Mouse (Mus musculus) midbrain, embryonic 13.5 days (tissue): ENCODE results near the gene Znfx1. TPM values are rescaled to one million over a fixed set of nuclear protein-coding genes. Genes with fewer than 3 reads are reported as not detected.
A peak's percentile ranks its signal among the peaks of the same experiment; 100 is the strongest.

Source experiments
- ATAC-seq: fragments of 200-750 bp; cut with Nextera tagmentation; 2 replicates; pipeline ENCODE4 v1.8.0; 2017; ENCODE audit warnings: mild to moderate bottlenecking, moderate TSS enrichment, moderate library complexity
- H3K27ac ChIP-seq: fragments of 300-500 bp; sonication (generic); 2 replicates; pipeline ENCODE4 v1.5.1; 2015; ENCODE audit warnings: inconsistent platforms, mild to moderate bottlenecking, moderate library complexity
- H3K27me3 ChIP-seq: fragments of 300-500 bp; sonication (generic); 2 replicates; pipeline ENCODE4 v1.6.1; 2015; ENCODE audit warnings: mild to moderate bottlenecking, inconsistent platforms
- H3K36me3 ChIP-seq: fragments of 300-500 bp; sonication (generic); 2 replicates; pipeline ENCODE4 v1.6.1; 2015; ENCODE audit warnings: mild to moderate bottlenecking, inconsistent platforms
- H3K4me1 ChIP-seq: fragments of 300-500 bp; sonication (generic); replicated peaks from 2 replicates; pipeline ENCODE4 v1.6.1; 2015; ENCODE audit warnings: inconsistent platforms
- H3K4me2 ChIP-seq: fragments of 300-500 bp; sonication (generic); replicated peaks from 2 replicates; pipeline ENCODE4 v1.6.1; 2015; ENCODE audit warnings: moderate library complexity, mild to moderate bottlenecking, inconsistent platforms
- H3K4me3 ChIP-seq: fragments of 300-500 bp; sonication (generic); replicated peaks from 2 replicates; pipeline ENCODE4 v1.5.1; 2015; ENCODE audit warnings: mild to moderate bottlenecking, inconsistent platforms
- H3K9ac ChIP-seq: fragments of 300-500 bp; sonication (generic); replicated peaks from 2 replicates; pipeline ENCODE4 v1.6.1; 2015; ENCODE audit warnings: mild to moderate bottlenecking, inconsistent platforms
- H3K9me3 ChIP-seq: fragments of 300-500 bp; sonication (generic); 2 replicates; pipeline ENCODE4 v1.6.1; 2016; ENCODE audit warnings: mild to moderate bottlenecking, inconsistent platforms
- WGBS: fragments of 180-500 bp; shearing (Covaris S2); methylation state at CpG from one replicate; pipeline ENCODE4 v1.1.7; 2015; 5-methylcytosine and 5-hydroxymethylcytosine counted together
- polyA plus RNA-seq: library from polyadenylated mRNA; unstranded; fragments of >200 nt; fragmentation: Nextera tagmentation; extraction: Ambion mirVana; gene quantifications from 2 replicates; pipeline ENCODE4 v1.2.1, GENCODE M21; 2015

Znfx1 gene
- polyA plus RNA-seq, 1 experiment from 2014 or later, result 7.8 TPM

- H3K4me2 ChIP-seq, result no peak overlapping the region
- H3K9ac ChIP-seq, result peak overlapping the region; percentile 39
- H3K9me3 ChIP-seq, result no peaks in the 10 kb centered on the region
- H3K4me1 ChIP-seq, result peaks cover 29% of the 10 kb centered on the region
- ATAC-seq, result no peak
- 41% methylated on average over 8 of the region's 8 CpGs for WGBS
- peaks cover 50% of the 10 kb centered on the region for H3K36me3 ChIP-seq
- H3K27me3 ChIP-seq, result no peaks in the 10 kb centered on the region
- H3K4me3 ChIP-seq, result no peak overlapping the region
- no peak overlapping the region for H3K27ac ChIP-seq
Measured at GRCm38 (mm10) chr2:167059536-167059935, 3.3 kb downstream of the Znfx1 start.

GRCm38 (mm10) chr2:167058814-167059387, 3.9 kb downstream of the Znfx1 start:
- no peak overlapping the region for H3K4me2 ChIP-seq
- no peak overlapping the region for H3K4me3 ChIP-seq
- peaks cover 54% of the 10 kb centered on the region for H3K36me3 ChIP-seq

DNA sequence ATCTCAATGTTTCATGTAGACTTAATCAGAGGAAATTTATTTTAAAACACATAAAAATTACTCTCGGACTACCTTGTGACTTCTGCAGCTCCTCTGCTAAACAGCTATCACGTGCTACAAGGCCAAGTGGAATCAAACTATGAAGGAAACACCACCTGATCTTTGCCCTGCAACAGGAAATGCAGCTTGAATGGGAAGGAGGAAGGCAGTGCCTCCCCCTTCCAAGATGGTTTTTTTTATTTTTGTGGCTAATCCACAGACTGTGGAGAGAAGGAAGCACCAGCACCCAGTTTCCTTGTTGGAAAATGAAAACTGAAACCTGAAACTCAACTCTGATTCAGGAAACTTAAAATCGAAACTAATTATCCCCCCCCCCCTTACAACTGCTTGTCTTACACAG, 4.6 kb downstream of the Znfx1 start:
- Histone ChIP-seq H3K9ac (no peak overlapping the region), H3K27me3 (no peaks in the 10 kb centered on the region), H3K4me2 (no peak overlapping the region), H3K27ac (no peak overlapping the region), H3K36me3 (peaks cover 61% of the 10 kb centered on the region), H3K4me3 (no peak overlapping the region), H3K4me1 (peaks cover 35% of the 10 kb centered on the region), H3K9me3 (no peaks in the 10 kb centered on the region)
- no peak for ATAC-seq
- WGBS, result 84% methylated on average over 3 of the region's 3 CpGs

More at GRCm38 (mm10) chr2:167058814-167059387, 3.9 kb downstream of the Znfx1 start:
- 64% methylated on average over 3 of the region's 3 CpGs for WGBS
- H3K27me3 ChIP-seq, result no peaks in the 10 kb centered on the region
- no peak for ATAC-seq
- no peak overlapping the region for H3K9ac ChIP-seq
- H3K4me1 ChIP-seq, result peaks cover 28% of the 10 kb centered on the region
- H3K27ac ChIP-seq, result no peak overlapping the region
- no peaks in the 10 kb centered on the region for H3K9me3 ChIP-seq

DNA sequence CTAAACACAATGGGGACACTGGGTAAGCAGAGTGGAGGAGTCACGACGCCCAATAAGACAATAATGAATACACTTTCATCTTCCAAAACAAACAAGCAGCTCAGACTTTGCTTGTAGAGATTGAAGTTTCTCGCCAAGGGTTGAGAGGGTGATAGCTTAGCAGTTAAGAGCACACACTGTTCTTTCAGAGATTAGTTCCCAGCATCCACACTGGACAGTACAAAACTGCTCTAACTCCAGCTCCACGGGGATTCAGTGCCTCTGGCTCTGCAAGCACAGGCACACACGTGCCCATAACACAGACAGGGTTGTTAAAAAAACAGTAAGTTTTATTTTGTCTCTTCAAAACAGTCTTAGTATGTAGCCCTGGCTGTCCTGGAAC, 5.9 kb downstream of the Znfx1 start:
- Histone ChIP-seq H3K4me1 (peaks cover 36% of the 10 kb centered on the region), H3K9ac (no peak overlapping the region), H3K27ac (no peak overlapping the region), H3K9me3 (no peaks in the 10 kb centered on the region), H3K27me3 (no peaks in the 10 kb centered on the region), H3K4me3 (no peak overlapping the region), H3K4me2 (no peak overlapping the region), H3K36me3 (peaks cover 70% of the 10 kb centered on the region)
- no peak for ATAC-seq
- WGBS, result 91% methylated on average over 5 of the region's 5 CpGs

GRCm38 (mm10) chr2:167056210-167056941, 6.4 kb downstream of the Znfx1 start:
- Histone ChIP-seq H3K27me3 (no peaks in the 10 kb centered on the region), H3K4me3 (no peak overlapping the region), H3K27ac (no peak overlapping the region), H3K36me3 (peaks cover 75% of the 10 kb centered on the region), H3K4me2 (no peak overlapping the region), H3K4me1 (peaks cover 31% of the 10 kb centered on the region), H3K9ac (no peak overlapping the region), H3K9me3 (no peaks in the 10 kb centered on the region)
- no peak for ATAC-seq
- 95% methylated on average over 15 of the region's 15 CpGs for WGBS

DNA sequence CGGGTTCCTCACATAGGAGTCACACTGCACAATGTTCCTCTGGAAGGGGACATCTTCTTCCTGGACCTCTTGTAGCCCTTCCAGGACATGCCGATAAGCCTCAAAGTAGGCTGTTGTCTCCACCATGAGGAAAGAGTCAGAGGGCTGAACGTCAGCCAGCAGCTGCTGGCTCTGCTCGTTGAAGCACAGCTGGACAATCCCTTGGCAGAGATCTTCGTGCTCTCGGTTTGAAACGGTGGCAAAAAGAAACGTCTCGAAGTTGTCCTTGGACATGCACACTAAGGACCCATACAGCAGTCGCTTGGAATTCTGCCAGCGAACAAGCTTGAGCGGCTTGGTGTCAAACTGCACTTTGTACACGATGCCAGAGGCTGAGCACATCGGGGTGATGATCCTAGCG, 7.4 kb downstream of the Znfx1 start:
- Histone ChIP-seq H3K27me3 (no peaks in the 10 kb centered on the region), H3K9ac (peak overlapping the region; percentile 20; the same call in 1 of the 2 replicates), H3K4me1 (peaks cover 21% of the 10 kb centered on the region), H3K27ac (no peak overlapping the region), H3K4me2 (no peak overlapping the region), H3K36me3 (peaks cover 81% of the 10 kb centered on the region), H3K4me3 (no peak overlapping the region), H3K9me3 (no peaks in the 10 kb centered on the region)
- 93% methylated on average over 15 of the region's 15 CpGs for WGBS
- no peak for ATAC-seq

DNA sequence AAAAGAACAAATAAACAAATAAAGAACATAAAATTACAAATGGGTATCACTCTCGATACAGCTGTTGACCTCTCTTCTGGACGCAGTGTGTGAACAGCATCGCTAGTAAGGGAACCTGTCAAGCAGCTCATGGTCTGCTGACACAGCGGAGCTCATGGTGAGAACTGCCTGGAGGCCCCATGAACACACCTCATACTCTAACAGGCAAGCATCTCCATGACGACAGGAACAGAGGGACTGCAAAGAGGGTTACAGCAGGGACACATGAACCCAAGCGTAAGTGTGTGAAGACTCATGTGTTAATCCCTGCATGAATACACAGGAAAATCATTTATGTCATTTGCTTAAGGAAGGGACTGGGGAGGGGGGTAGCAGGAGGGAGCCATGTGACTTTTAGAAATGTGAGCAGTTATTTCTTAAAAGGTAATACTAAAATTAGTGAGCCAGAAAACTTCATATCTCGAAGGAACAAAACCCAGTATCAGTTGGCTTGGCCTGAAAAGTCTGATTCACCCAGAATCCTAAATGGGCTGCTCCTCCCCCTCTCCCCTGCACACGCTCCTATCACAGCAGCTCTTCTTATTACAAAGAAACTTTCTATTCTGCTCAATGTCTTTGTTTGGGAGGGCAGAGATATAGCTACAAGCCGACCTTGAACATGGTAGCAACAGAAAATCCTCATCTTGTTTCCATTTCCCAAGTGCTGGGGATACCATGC, 9.5 kb downstream of the Znfx1 start:
- 56% methylated on average over 9 of the region's 9 CpGs for WGBS
- no peak overlapping the region for H3K27ac ChIP-seq
- ATAC-seq, result no peak
- peaks cover 11% of the 10 kb centered on the region for H3K4me1 ChIP-seq
- H3K9me3 ChIP-seq, result no peaks in the 10 kb centered on the region
- H3K4me3 ChIP-seq, result no peak overlapping the region
- H3K27me3 ChIP-seq, result no peaks in the 10 kb centered on the region
- H3K36me3 ChIP-seq, result peaks cover 87% of the 10 kb centered on the region
- no peak overlapping the region; the same call in 1 of the 2 replicates for H3K4me2 ChIP-seq
- H3K9ac ChIP-seq, result peak overlapping the region; percentile 23; the same call in 1 of the 2 replicates

- Histone ChIP-seq H3K27ac (no peak overlapping the region), H3K9me3 (no peaks in the 10 kb centered on the region), H3K27me3 (no peaks in the 10 kb centered on the region), H3K4me1 (peaks cover 10% of the 10 kb centered on the region), H3K9ac (no peak overlapping the region), H3K4me3 (no peak overlapping the region), H3K4me2 (no peak overlapping the region), H3K36me3 (peaks cover 85% of the 10 kb centered on the region)
- 91% methylated on average over 8 of the region's 8 CpGs for WGBS
- no peak for ATAC-seq
Measured at GRCm38 (mm10) chr2:167048698-167049358, 14.0 kb downstream of the Znfx1 start.

- 97% methylated on average over 10 of the region's 10 CpGs for WGBS
- Histone ChIP-seq H3K4me2 (no peak overlapping the region), H3K9ac (no peak overlapping the region), H3K27ac (no peak overlapping the region), H3K27me3 (no peaks in the 10 kb centered on the region), H3K9me3 (no peaks in the 10 kb centered on the region), H3K36me3 (peaks cover 85% of the 10 kb centered on the region), H3K4me1 (peaks cover 4% of the 10 kb centered on the region), H3K4me3 (no peak overlapping the region)
- ATAC-seq, result no peak
Measured at GRCm38 (mm10) chr2:167048223-167048622, 14.6 kb downstream of the Znfx1 start.

DNA sequence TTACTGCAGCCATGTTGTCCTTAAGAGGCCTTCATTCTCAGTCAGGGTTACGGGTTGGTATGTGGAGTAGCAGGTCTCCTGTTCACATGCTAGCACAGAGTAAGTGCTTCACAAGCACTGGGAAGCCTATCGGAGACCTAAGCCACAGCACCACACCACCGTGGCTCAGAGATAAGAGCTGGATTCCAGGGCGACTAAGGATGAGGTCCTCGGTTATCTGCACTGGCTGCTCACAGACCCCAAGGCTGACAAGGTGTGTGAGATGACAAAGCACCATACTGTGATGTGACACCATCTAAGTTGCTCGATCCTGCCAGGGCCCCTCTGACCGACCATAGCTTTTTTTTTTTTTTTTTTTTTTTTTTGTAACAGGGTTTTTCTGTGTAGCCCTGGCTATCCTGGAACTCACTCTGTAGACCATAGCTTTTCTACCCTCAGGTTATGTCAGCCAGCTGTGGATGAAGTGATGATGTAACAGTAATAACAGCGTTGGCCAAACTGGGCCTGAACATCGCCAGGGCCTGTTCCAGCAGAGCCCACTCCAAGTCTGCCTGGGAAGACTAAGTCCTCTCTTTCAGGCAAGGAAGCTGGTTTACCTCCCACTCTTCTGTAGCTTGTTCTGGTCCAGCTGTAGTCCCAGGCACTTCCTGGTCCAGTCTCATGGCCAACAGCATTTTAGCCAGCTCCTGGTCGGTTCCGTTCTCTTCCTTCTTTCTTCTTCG, 19.3 kb downstream of the Znfx1 start:
- H3K4me1 ChIP-seq, result no peaks in the 10 kb centered on the region
- no peak overlapping the region for H3K4me3 ChIP-seq
- no peaks in the 10 kb centered on the region for H3K9me3 ChIP-seq
- H3K36me3 ChIP-seq, result peaks cover 95% of the 10 kb centered on the region
- 92% methylated on average over 12 of the region's 12 CpGs for WGBS
- no peak overlapping the region for H3K27ac ChIP-seq
- no peaks in the 10 kb centered on the region for H3K27me3 ChIP-seq
- no peak overlapping the region for H3K4me2 ChIP-seq
- no peak overlapping the region for H3K9ac ChIP-seq
- ATAC-seq, result no peak

DNA sequence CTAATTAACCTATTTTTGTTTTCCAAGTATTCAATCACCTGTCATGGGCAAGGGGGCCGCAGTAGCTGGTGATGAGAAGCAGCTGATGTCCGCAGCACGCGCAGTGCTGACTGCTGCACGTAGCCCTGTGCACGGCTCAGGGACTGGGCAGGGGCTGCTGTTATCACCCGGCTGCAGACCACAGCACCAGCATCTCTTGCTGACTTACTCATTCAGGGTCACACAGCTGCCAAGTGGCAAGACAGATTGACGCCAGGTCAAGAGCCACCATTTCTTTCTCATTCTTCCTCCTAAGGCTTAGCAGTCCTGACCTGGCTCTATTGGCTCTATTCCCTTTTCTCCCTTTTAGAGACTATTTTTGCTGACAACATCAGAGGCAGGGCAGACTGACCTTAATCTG, 23.4 kb downstream of the Znfx1 start:
- H3K9ac ChIP-seq, result no peak overlapping the region
- no peak overlapping the region for H3K4me3 ChIP-seq
- H3K4me2 ChIP-seq, result no peak overlapping the region
- no peaks in the 10 kb centered on the region for H3K9me3 ChIP-seq
- no peak for ATAC-seq
- no peaks in the 10 kb centered on the region for H3K4me1 ChIP-seq
- H3K27me3 ChIP-seq, result no peaks in the 10 kb centered on the region
- H3K36me3 ChIP-seq, result peaks cover 100% of the 10 kb centered on the region
- H3K27ac ChIP-seq, result no peak overlapping the region
- 94% methylated on average over 8 of the region's 8 CpGs for WGBS
